Mouse (Mus musculus): ENCODE results near the gene Akr1c14. TPM values are rescaled to one million over a fixed set of nuclear protein-coding genes. Genes with fewer than 3 reads are reported as not detected.
"Not testable (repeated sequence)": the region's sequence is repeated elsewhere in the genome, so short reads cannot be mapped to it uniquely, and the experiment has no call there.

Akr1c14 gene
- polyA plus RNA-seq, 1 experiment = 0.16 TPM

- no peaks in the 10 kb centered on the region for H3K27me3 ChIP-seq (ENCODE audit: control insufficient read depth, insufficient read depth, low read length)
- H3K4me3 ChIP-seq (ENCODE audit: extremely low read depth, insufficient read depth, insufficient read length) = no peak overlapping the region
- no peak overlapping the region for H3K27ac ChIP-seq (ENCODE audit: insufficient read depth, low read length)
- DNase-seq (ENCODE audit: low read depth in 1 of 2, low spot score in 2 of 2) = no peak
- 79% methylated on average over 3 of the region's 3 CpGs for WGBS
- H3K36me3 ChIP-seq (ENCODE audit: control insufficient read depth, insufficient read depth, low read length) = no peaks in the 10 kb centered on the region
- H3K4me1 ChIP-seq (ENCODE audit: control insufficient read depth, insufficient read depth, insufficient read length) = no peaks in the 10 kb centered on the region
- TF ChIP-seq POLR2A (IDR thresholded peaks at IDR 0.05; ENCODE audit: low read depth, low read length) (no peak), CTCF (IDR thresholded peaks at IDR 0.05; ENCODE audit: extremely low read depth, insufficient read depth, insufficient read length, insufficient replicate concordance) (no peak)
Observed at GRCm38 (mm10) chr13:4046113-4046512, 2.7 kb upstream of the Akr1c14 start.

GRCm38 (mm10) chr13:4046841-4047240, 2.0 kb upstream of the Akr1c14 start:
- no peak for DNase-seq (ENCODE audit: low read depth in 1 of 2, low spot score in 2 of 2)
- 65% methylated on average over 2 of the region's 2 CpGs for WGBS
- Histone ChIP-seq H3K27me3 (ENCODE audit: control insufficient read depth, insufficient read depth, low read length) (no peaks in the 10 kb centered on the region), H3K4me3 (ENCODE audit: extremely low read depth, insufficient read depth, insufficient read length) (no peak overlapping the region), H3K27ac (ENCODE audit: insufficient read depth, low read length) (no peak overlapping the region), H3K4me1 (ENCODE audit: control insufficient read depth, insufficient read depth, insufficient read length) (no peaks in the 10 kb centered on the region), H3K36me3 (ENCODE audit: control insufficient read depth, insufficient read depth, low read length) (no peaks in the 10 kb centered on the region)
- TF ChIP-seq CTCF (IDR thresholded peaks at IDR 0.05; ENCODE audit: extremely low read depth, insufficient read depth, insufficient read length, insufficient replicate concordance) = no peak
- TF ChIP-seq POLR2A (IDR thresholded peaks at IDR 0.05; ENCODE audit: low read depth, low read length) = no peak

- H3K4me3 ChIP-seq (ENCODE audit: extremely low read depth, insufficient read depth, insufficient read length) = no peak overlapping the region
- H3K4me1 ChIP-seq (ENCODE audit: control insufficient read depth, insufficient read depth, insufficient read length) = no peaks in the 10 kb centered on the region
- WGBS = 98% methylated on average over 1 of the region's 1 CpGs
- no peak overlapping the region for H3K27ac ChIP-seq (ENCODE audit: insufficient read depth, low read length)
- H3K27me3 ChIP-seq (ENCODE audit: control insufficient read depth, insufficient read depth, low read length) = no peaks in the 10 kb centered on the region
- TF ChIP-seq POLR2A (IDR thresholded peaks at IDR 0.05; ENCODE audit: low read depth, low read length) = no peak
- TF ChIP-seq CTCF (IDR thresholded peaks at IDR 0.05; ENCODE audit: extremely low read depth, insufficient read depth, insufficient read length, insufficient replicate concordance) = no peak
- no peak for DNase-seq (ENCODE audit: low read depth in 1 of 2, low spot score in 2 of 2)
- no peaks in the 10 kb centered on the region for H3K36me3 ChIP-seq (ENCODE audit: control insufficient read depth, insufficient read depth, low read length)
Observed at GRCm38 (mm10) chr13:4048226-4048625, 585 bp upstream of the Akr1c14 start.

GRCm38 (mm10) chr13:4049655-4050054, 844 bp downstream of the Akr1c14 start:
- TF ChIP-seq CTCF (IDR thresholded peaks at IDR 0.05; ENCODE audit: extremely low read depth, insufficient read depth, insufficient read length, insufficient replicate concordance) = no peak
- no peak for TF ChIP-seq POLR2A (IDR thresholded peaks at IDR 0.05; ENCODE audit: low read depth, low read length)
- Histone ChIP-seq H3K4me3 (ENCODE audit: extremely low read depth, insufficient read depth, insufficient read length) (no peak overlapping the region), H3K27me3 (ENCODE audit: control insufficient read depth, insufficient read depth, low read length) (no peaks in the 10 kb centered on the region), H3K36me3 (ENCODE audit: control insufficient read depth, insufficient read depth, low read length) (no peaks in the 10 kb centered on the region), H3K4me1 (ENCODE audit: control insufficient read depth, insufficient read depth, insufficient read length) (no peaks in the 10 kb centered on the region), H3K27ac (ENCODE audit: insufficient read depth, low read length) (no peak overlapping the region)
- DNase-seq (ENCODE audit: low read depth in 1 of 2, low spot score in 2 of 2) = no peak

GRCm38 (mm10) chr13:4055450-4055849, 6.6 kb downstream of the Akr1c14 start:
- Histone ChIP-seq H3K36me3 (ENCODE audit: control insufficient read depth, insufficient read depth, low read length) (no peaks in the 10 kb centered on the region), H3K4me1 (ENCODE audit: control insufficient read depth, insufficient read depth, insufficient read length) (no peaks in the 10 kb centered on the region), H3K4me3 (ENCODE audit: extremely low read depth, insufficient read depth, insufficient read length) (no peak overlapping the region), H3K27me3 (ENCODE audit: control insufficient read depth, insufficient read depth, low read length) (no peaks in the 10 kb centered on the region), H3K27ac (ENCODE audit: insufficient read depth, low read length) (no peak overlapping the region)
- DNase-seq (ENCODE audit: low read depth in 1 of 2, low spot score in 2 of 2) = no peak
- no peak for TF ChIP-seq CTCF (IDR thresholded peaks at IDR 0.05; ENCODE audit: extremely low read depth, insufficient read depth, insufficient read length, insufficient replicate concordance)
- no peak for TF ChIP-seq POLR2A (IDR thresholded peaks at IDR 0.05; ENCODE audit: low read depth, low read length)
- 71% methylated on average over 3 of the region's 3 CpGs for WGBS

GRCm38 (mm10) chr13:4056211-4056610, 7.4 kb downstream of the Akr1c14 start:
- no peak for DNase-seq (ENCODE audit: low read depth in 1 of 2, low spot score in 2 of 2)
- Histone ChIP-seq H3K36me3 (ENCODE audit: control insufficient read depth, insufficient read depth, low read length) (no peaks in the 10 kb centered on the region), H3K27me3 (ENCODE audit: control insufficient read depth, insufficient read depth, low read length) (no peaks in the 10 kb centered on the region), H3K4me1 (ENCODE audit: control insufficient read depth, insufficient read depth, insufficient read length) (no peaks in the 10 kb centered on the region), H3K27ac (ENCODE audit: insufficient read depth, low read length) (no peak overlapping the region), H3K4me3 (ENCODE audit: extremely low read depth, insufficient read depth, insufficient read length) (no peak overlapping the region)
- TF ChIP-seq CTCF (IDR thresholded peaks at IDR 0.05; ENCODE audit: extremely low read depth, insufficient read depth, insufficient read length, insufficient replicate concordance) (no peak), POLR2A (IDR thresholded peaks at IDR 0.05; ENCODE audit: low read depth, low read length) (no peak)
- WGBS = 84% methylated on average over 2 of the region's 2 CpGs

GRCm38 (mm10) chr13:4058239-4058638, 9.4 kb downstream of the Akr1c14 start:
- not testable (repeated sequence) for H3K4me1 ChIP-seq (ENCODE audit: control insufficient read depth, insufficient read depth, insufficient read length); H3K27ac ChIP-seq (ENCODE audit: insufficient read depth, low read length); DNase-seq (ENCODE audit: low read depth in 1 of 2, low spot score in 2 of 2); H3K4me3 ChIP-seq (ENCODE audit: extremely low read depth, insufficient read depth, insufficient read length); H3K36me3 ChIP-seq (ENCODE audit: control insufficient read depth, insufficient read depth, low read length); H3K27me3 ChIP-seq (ENCODE audit: control insufficient read depth, insufficient read depth, low read length)
- WGBS = 73% methylated on average over 2 of the region's 2 CpGs
